Mouse (Mus musculus) CD8-positive naive resting alpha-beta T cell, adult 2 months (primary cell): Measurements from ENCODE around the gene H2-M10.2.

Experiments
- DNase-seq, 2 experiments: peaks; one replicate each; pipeline ENCODE4 v3.0.0; 2022; ENCODE audit warnings: low read depth in 2 of 2, low spot score in 2 of 2

H2-M10.2 gene

GRCm38 (mm10) chr17:36286390-36286789, at the start of gene H2-M10.2:
Gene H2-M10.2 (minus strand): TSS chr17:36286490.
- DNase-seq: no peak

DNA sequence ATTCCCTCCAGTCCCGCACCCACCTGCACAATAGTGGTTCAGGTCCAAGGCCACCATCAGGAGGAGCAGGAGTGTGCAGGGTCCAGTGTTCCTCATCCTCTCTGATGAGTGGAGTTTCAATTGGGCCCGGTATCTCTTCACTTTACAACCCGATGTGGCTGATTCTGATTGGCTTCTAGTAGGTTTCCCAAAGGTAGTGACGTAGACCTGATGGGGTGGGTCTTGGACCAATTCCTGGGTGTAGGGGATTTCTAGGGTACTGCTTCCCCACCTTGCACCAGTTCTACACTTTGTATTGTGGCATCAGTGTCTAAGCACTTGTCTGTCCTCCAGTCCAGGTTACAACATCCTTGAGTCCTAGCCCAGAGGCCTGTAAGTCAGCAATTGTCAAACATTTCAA, 39.8 kb upstream of the H2-M10.2 start, which contains the start of gene H2-M10.1:
Gene H2-M10.1 (minus strand): TSS at position 101 of the 400 bp plus-strand sequence.
- no peak for DNase-seq

GRCm38 (mm10) chr17:36315689-36316253, 29.5 kb upstream of the H2-M10.2 start:
- DNase-seq: no peak

DNA sequence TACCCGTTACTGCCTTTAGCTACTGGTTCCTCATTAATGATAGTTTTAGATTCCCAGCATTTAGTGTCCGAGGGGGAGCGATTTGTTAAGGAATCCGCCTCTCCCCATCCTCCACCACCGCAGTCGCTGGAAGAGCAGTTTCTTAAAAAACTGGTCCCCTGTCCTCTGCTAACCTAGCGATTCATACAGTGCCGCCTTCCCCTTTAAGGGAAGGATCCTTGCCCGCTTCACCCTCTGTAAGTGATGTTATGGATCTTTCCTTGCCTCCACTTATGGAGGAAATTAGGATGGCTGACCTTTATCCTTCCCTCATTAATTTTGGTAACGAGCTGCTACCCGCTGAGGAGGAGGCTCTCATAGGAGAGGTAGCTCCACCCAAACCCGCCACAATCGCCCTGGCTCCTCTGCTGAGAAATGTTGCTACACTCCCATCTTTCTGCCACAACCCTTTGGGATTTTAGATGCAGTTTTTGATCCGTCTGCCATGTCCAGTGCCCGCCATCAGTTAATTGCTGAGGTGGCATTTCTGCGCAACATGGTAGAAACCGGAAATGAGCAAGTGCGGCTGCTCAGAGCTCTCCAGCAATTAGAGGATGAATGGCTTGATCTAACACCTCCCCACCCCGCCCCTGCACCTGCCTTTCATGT, 28.9 kb upstream of the H2-M10.2 start:
- peak; percentile 32 to 56 for DNase-seq

DNA sequence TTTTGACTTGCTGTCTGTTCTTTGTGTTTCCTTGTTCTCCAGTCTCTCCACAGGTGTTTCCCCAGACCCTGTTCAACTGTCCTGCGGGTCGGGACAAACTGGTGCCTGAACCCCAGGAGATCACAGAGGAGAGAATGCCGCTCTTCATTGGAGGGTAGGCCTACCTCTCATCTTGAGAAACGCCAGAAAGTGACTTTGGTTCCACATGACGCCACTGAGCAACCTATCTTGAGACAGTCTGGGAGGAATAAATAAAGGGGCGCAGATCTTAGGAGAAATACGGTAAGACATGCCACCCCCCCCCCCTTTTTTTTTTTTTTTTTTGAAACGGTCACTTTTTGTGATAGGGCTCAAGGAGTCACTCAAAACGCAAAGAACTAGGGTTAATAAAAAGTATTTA, 28.2 kb upstream of the H2-M10.2 start:
- peak in 1 of 2 experiments; percentile 9 for DNase-seq

DNA sequence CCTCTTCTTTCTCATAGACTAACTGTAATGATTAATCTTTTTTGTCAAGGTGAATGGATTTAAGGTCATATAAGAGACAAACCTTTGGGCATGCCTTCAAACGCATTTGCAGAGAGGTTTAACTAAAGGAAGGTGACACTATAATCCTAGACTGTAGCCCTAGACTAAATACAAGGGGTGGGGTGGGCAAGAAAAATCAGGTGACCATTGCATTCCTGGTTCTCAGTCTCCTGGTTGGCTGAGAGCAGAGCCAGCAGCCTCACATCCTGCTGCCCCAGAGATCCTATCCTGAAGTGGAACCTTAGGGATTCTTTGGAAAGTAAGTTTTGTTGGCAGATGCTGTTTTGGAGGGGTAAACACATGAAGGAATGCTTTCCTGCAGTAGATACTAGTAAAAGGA, 23.0 kb upstream of the H2-M10.2 start:
- no peak for DNase-seq

DNA sequence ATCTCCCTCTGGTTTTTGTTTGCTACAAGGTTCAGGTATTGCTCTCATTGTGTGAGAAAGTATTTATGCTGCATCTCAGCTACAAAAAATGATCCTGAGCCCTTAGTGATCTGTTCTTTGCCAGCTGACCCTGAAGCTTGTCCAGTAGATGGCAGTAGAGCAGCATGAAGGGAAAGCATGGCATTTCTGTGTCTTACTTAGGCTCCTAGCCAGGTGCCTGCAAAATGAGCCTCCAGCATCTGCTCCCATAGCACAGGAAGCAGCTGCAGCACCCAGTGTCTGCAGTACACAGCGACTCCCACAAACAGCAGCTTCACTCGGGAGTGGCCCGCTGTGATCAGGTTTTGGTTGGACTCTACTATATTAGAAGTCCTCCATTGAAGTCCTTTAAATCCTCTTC, 22.6 kb upstream of the H2-M10.2 start:
- peak; percentile 59 to 74 for DNase-seq

- no peak for DNase-seq
Measured at GRCm38 (mm10) chr17:36281521-36282245, 4.6 kb downstream of the H2-M10.2 start.

DNA sequence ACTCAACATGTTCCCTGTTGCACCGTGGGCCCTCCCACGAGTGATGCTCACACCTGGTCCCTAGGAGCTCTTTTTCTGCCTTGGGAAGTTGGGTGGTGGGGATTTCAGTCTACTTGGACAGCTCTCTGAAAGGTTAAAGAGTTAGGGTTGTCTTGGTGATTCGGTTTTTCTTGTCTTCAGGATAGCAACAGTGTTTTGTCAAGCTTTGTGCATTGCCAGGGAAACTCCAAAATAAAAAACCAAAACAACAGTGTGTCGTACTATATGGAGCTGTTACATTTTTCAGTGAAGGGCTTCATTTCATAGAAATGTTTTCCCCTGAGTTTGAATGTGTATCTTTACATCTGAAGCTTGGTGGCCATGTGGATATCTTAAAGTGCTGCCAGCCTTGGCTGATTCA, 11.5 kb downstream of the H2-M10.2 start:
- DNase-seq: no peak

- no peak for DNase-seq
Measured at GRCm38 (mm10) chr17:36273796-36274195, 12.5 kb downstream of the H2-M10.2 start.

- DNase-seq: no peak
Measured at GRCm38 (mm10) chr17:36272643-36273366, 13.5 kb downstream of the H2-M10.2 start.

- DNase-seq: peak; percentile 81 to 88
Measured at GRCm38 (mm10) chr17:36271586-36272256, 14.6 kb downstream of the H2-M10.2 start, which contains the start of gene Trim39. Gene Trim39 (minus strand): TSS chr17:36272247.

DNA sequence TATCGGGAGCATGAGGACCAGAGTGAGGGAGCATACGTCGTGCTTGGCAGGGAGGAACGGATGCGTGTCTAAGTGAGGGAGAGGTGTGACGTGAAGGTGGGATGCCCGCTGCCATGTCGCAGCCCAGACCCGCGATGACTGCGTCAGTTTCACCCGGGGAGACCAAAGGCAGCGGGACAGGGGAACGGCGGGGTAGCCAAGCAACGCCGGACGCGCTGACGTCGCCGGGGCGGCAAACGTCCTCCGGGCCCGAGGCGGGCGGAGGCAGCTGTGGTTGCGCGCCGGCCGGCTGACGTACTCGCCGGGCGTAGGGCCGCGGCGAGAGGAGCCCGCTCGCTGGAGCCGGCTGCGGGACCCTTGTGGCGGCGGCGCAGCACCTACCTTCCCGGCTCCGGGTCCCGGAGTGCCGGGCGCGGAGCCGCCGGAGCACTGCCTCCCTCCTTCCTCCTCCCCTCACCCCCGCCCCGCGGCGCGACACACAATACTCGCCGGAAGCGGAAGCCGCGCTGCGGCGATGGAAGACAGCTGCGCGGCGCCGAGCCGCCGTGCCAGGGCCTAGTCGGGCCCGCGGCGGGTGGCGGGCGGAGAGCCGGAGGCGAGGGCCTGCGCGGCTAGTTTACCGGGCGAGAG, 15.2 kb downstream of the H2-M10.2 start:
- DNase-seq: peak; percentile 85 to 90

DNA sequence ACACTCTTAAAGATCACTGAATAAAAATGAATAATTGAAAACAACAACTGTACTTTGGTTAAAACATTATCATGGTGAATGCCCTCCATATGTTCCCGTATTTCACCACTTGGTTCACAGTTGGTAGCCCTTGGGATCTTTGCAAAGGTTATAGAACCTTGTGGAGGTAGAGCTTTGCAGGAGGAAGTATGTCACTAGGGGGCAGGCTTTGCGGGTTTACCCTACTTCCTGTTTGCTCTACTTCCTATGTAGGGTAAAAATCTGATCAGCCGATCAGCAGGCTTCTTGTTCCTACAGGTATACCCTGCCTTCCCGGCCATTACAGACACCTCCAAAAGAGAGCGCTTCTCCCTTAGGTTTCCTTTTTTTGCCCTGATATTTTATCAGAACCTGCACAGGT, 20.5 kb downstream of the H2-M10.2 start:
- DNase-seq: peak; percentile 59 to 83

DNA sequence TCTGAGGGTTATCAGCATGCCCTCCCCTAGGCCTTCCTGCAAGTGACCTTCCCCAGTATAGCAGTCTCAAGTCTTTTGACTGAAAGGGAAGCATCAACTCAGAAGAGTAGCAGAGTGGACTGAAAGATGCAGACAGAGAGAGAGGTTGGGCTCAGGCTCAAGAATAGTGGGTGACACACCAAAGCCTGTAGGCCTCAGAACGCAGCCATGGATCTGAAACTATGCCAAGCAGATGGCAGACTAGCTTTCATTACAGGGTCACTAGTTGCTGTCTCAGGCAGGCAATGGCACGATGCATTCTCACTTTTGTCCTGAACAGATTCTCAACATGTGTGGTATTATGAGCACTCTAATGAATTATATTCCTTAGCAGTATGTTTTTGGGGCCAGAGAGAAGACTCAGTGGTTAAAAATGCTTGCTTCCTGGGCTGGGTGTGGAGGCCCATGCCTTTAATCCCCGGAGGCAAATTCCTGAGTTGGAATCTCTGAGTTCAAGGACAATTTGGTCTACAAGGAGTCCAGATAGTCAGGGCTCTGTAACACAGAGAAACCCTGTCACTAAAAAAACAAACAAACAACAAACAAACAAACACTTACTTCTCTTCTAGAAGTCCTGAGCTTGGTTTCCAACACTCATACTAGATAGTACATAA, 21.9 kb downstream of the H2-M10.2 start:
- DNase-seq: no peak

DNA sequence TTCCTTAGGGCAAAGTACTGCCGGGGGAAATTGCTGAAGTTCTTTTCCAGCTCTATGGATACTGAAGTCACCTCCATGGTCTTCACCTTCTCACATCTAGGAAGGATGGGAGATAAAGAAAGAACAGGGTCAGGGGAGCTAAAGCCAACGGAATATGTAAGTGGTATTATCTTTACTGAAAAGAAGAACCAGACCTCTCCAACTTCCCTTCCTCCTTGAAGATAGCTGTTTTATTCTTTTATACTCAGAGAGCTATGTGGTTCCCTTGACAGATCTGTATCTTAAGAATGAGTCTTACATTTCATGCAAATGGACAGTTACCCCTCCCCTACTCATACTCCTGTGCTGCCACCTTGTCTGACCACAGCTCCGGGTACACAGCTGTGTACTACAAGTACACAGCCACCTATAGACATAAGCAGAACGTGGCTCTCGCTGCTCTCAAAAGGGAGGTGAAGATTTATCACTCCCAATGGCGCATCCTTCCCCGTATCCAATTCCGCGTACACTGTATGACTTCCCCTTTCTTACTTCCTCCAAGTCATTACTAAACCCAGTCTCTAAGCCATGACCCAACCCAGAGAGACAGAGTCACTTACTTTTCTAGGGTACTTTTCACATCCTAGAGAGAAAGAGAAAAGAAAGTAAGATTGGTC, 24.7 kb downstream of the H2-M10.2 start:
- no peak for DNase-seq

GRCm38 (mm10) chr17:36257969-36258368, 28.3 kb downstream of the H2-M10.2 start, which contains the start of gene Rpp21:
Gene Rpp21 (minus strand): TSS chr17:36258069.
- no peak for DNase-seq

- peak; percentile 53 to 72 for DNase-seq
Measured at GRCm38 (mm10) chr17:36257241-36257947, 28.9 kb downstream of the H2-M10.2 start.
